Mouse (Mus musculus): ENCODE measurements around the gene Mfsd12.

GRCm38 (mm10) chr10:81406504-81407440 is 49.5 kb downstream of the Mfsd12 start:
- no peak for TF ChIP-seq CTCF (IDR thresholded peaks at IDR 0.05; ENCODE audit: low read depth)
- TF ChIP-seq EP300 (IDR thresholded peaks at IDR 0.05; ENCODE audit: low read depth): no peak

Measured in heart, postnatal 0 days (tissue).